Mouse (Mus musculus): Measurements from ENCODE around the gene Apoa5.

- TF ChIP-seq POLR2A (IDR thresholded peaks at IDR 0.05; ENCODE audit: low read depth, low read length) (no peak), CTCF (conservative IDR thresholded peaks at IDR 0.05; ENCODE audit: insufficient read depth, insufficient read length, low read depth, low read length) (no peak)
Measured at GRCm38 (mm10) chr9:46320461-46320860, 52.0 kb downstream of the Apoa5 start.
